Mouse (Mus musculus) cerebellum, adult 2 months (tissue): ENCODE measurements around the gene Shmt2.

ENCODE experiments used
- CTCF ChIP-seq: fragments of 200-500 bp; IDR thresholded peaks from 2 replicates; pipeline ENCODE4 v1.5.1; 2011; ENCODE audit warnings: low read depth, mild to moderate bottlenecking, control low read depth, low read length, moderate library complexity, borderline replicate concordance; ENCODE audit not compliant: insufficient read depth
- POLR2A ChIP-seq: fragments of 200-500 bp; IDR thresholded peaks from 2 replicates; pipeline ENCODE4 v1.6.1; 2011; ENCODE audit warnings: low read length, control low read depth, borderline replicate concordance; ENCODE audit not compliant: insufficient read depth

GRCm38 (mm10) chr10:127508239-127508638, 14.0 kb downstream of the Shmt2 start:
- TF ChIP-seq CTCF: peak; percentile 75
- TF ChIP-seq POLR2A: no peak
